Mouse (Mus musculus) kidney, postnatal 14 days (tissue): ENCODE measurements around the gene Sval1.

Source experiments
- DNase-seq: peaks from one replicate; pipeline ENCODE4 v3.0.0; 2022; ENCODE audit warnings: mixed read lengths

Gene Sval1

DNA sequence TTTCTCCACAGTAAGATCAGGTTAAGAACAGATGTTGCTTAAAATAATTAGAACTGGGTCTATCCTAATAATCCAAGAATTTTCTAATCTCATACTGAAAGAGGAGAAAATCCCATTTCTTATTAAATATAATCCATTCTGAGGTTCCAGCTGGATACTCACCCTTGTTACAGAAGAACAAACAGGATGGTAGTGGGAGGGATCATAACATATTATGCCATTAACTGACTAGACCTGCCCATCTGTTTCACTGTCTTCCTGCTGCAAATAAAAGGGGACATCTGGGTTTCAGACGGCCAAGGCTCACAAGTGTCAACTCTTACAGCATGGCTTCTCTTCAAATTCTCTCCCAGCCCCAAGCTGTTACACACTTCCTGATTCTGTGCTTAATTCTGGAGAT is at the start of gene Sval1:
TSS of gene Sval1 (plus strand) at position 301 of the 400 bp plus-strand sequence.
- DNase-seq, result no peak

DNA sequence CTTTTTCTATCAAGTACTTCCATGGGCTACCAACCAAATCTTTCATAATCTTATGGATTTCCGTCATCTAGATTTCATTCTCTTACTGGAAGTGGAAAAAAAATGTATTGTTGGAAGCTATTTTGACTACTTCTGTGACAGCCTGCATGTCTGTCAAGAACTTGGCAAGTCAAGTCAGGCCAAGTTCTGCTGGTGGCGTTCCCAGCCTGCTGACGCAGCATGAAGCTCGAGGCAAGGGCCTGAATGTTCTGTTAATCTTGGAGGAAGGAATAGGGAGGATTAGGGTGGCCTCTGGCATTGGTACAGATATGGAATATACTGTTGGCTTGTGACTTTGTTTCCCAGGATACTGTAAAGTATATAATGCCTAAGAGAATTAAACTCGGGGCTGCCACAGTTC is 39.8 kb upstream of the Sval1 start:
- DNase-seq, result no peak

DNA sequence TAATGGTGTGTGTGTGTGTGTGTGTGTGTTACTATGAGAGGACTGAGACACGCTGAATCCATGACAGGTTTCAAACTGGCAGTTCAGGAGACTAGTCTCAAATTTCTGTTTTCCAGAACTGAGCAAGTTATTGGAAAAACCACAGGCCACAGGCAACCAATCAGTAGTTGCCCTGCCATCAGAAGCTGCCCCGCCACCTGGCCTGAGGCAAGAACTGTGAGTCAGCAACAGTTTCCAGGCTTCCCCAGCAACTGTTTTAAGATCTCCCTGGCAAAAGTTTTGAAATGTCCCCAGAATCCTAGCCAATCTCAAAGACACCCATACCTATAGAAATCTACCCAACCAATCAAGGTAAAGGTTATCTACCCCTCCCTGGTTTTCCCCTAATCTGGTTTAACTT is 36.5 kb upstream of the Sval1 start:
- no peak for DNase-seq

DNA sequence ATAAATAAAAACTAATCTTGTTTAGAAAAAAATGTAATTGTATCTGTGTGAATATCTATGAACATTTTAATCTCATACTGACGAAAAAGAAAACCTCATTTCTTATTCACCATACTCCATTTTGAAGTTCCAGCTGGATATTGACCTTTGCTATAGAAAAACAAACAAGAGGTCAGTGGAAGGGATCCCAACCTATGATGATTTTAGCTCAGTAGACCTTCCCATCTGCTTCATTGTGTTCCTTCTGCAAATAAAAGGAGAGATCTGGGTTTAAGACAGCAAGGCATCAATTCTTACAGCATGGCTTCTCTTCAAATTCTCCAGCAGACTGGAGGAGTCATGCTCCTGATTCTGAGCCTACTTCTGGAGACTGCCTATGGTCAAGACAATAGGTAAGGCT is 16.4 kb downstream of the Sval1 start, which contains the start of gene Sval3:
TSS of gene Sval3 (plus strand) at position 301 of the 400 bp plus-strand sequence.
- no peak for DNase-seq
